Mouse (Mus musculus) liver, postnatal 0 days (tissue): ENCODE data around the gene 3110021N24Rik.

Source experiments
- CTCF ChIP-seq: sonication (generic); IDR thresholded peaks from 2 replicates; pipeline ENCODE4 v1.5.1; 2016; ENCODE audit warnings: antibody characterized with exemption, low read depth
- EP300 ChIP-seq: IDR thresholded peaks from 2 replicates; pipeline ENCODE4 v1.6.1; 2016; ENCODE audit warnings: antibody characterized with exemption, low read depth, mild to moderate bottlenecking

DNA sequence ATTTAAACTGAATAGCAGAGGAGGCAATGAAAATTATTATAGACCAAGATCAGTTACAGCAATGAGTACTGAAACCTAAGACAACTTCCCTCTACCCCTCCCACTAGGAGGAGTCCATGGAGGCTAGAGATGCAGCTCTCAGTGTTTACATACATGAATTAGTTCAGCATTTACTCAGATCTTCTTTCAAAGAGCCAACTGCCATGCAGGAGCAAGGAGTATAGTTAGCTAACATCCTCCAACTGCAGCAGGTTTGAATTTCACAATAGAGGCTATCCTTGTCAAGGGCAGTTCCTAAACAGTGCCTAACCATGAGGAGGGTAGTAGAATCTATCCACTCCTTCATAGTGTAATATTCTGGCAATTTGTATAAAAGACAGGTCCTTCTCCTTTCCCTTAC, 49.1 kb downstream of the 3110021N24Rik start:
- TF ChIP-seq CTCF (no peak), EP300 (no peak)
